In genomic region chr5:74246971-74247370, GRCm38 (mm10) we compare ENCODE assay signal across 15 mouse cellular contexts. TPM values are rescaled to one million over a fixed set of nuclear protein-coding genes. Genes with fewer than 3 reads are reported as not detected.
A peak's percentile ranks its signal among the peaks of the same experiment; 100 is the strongest.
DNase-seq lines count a peak whose midpoint lies in the region; ATAC-seq and TF ChIP-seq lines count a peak whose summit lies in the region.
"Had no signal": no experiment of that assay in that cellular context is flagged by ENCODE, and none has a peak within 500 bp of the region (broad histone marks: within the 10 kb centered on the region; RNA-seq: fewer than 3 reads in every experiment).

No protein-coding gene starts in this region.

- no peak overlapping the region for H3K4me2 ChIP-seq in kidney, embryonic 14.5 days (replicated peaks; ENCODE audit: low read depth, low read length)
- H3K4me2 ChIP-seq in neural tube, embryonic 13.5 days: no peak overlapping the region
- H3K4me2 ChIP-seq: stomach, embryonic 15.5 days had no signal

- peaks cover 22% of the 10 kb centered on the region for H3K4me1 ChIP-seq in kidney, embryonic 14.5 days (ENCODE audit: control insufficient read depth, insufficient read depth, low read length)
- peaks cover 42% of the 10 kb centered on the region for H3K4me1 ChIP-seq in embryonic facial prominence, embryonic 10.5 days
- peaks cover 34% of the 10 kb centered on the region for H3K4me1 ChIP-seq in neural tube, embryonic 13.5 days (replicated peaks)

- 0 out of 2 replicates have a peak overlapping the region, but pooled peaks have one; percentile 17 for H3K27ac ChIP-seq in kidney, embryonic 14.5 days (ENCODE audit: low read depth, low read length)
- H3K27ac ChIP-seq in embryonic facial prominence, embryonic 10.5 days (replicated peaks): 0 out of 2 replicates have a peak overlapping the region, but pooled peaks have one; percentile 27
- 0 out of 2 replicates have a peak overlapping the region, but pooled peaks have one; percentile 20 for H3K27ac ChIP-seq in neural tube, embryonic 13.5 days (replicated peaks)
- H3K27ac ChIP-seq: macrophage; stomach, embryonic 15.5 days had no signal

- WGBS in kidney, embryonic 14.5 days: 62% methylated on average over 3 of the region's 3 CpGs
- WGBS in embryonic facial prominence, embryonic 10.5 days: 87% methylated on average over 3 of the region's 3 CpGs
- 77% methylated on average over 3 of the region's 3 CpGs for WGBS in neural tube, embryonic 13.5 days

- DNase-seq in kidney, adult 9 months: no peak
- DNase-seq in embryonic facial prominence, embryonic 10.5 days (ENCODE audit: low spot score): no peak
- DNase-seq in right cerebral cortex, postnatal 4 days: no peak
- no peak for DNase-seq in testis, postnatal 14 days (ENCODE audit: low spot score)
- DNase-seq: adrenal gland, postnatal 25 days; cerebellum, adult 9-10 months; kidney, adult 2 months; layer of hippocampus, adult 9-11 months; left cerebral cortex, postnatal 4 days; thymus, adult 18-20 months had no signal

- ATAC-seq in kidney, embryonic 14.5 days (ENCODE audit: low FRiP score, low TSS enrichment): no peak
- no peak for ATAC-seq in neural tube, embryonic 13.5 days (ENCODE audit: low read depth)

- H3K27me3 ChIP-seq in kidney, embryonic 14.5 days (ENCODE audit: control insufficient read depth, insufficient read depth, low read length): no peaks in the 10 kb centered on the region; the same call in 1 of the 2 replicates
- no peaks in the 10 kb centered on the region for H3K27me3 ChIP-seq in C2C12 (ENCODE audit: control insufficient read depth, insufficient read depth, insufficient read length)
- H3K27me3 ChIP-seq in embryonic facial prominence, embryonic 10.5 days (replicated peaks; ENCODE audit: low read depth, poor library complexity, severe bottlenecking): no peaks in the 10 kb centered on the region
- no peaks in the 10 kb centered on the region for H3K27me3 ChIP-seq in neural tube, embryonic 13.5 days
- H3K27me3 ChIP-seq: stomach, embryonic 15.5 days had no signal

- TF ChIP-seq CTCF in C2C12 (IDR thresholded peaks at IDR 0.05; ENCODE audit: control insufficient read depth, insufficient read depth, insufficient read length): no peak

- no peaks in the 10 kb centered on the region for H3K9me3 ChIP-seq in kidney, embryonic 14.5 days (ENCODE audit: control insufficient read depth, low read length)
- H3K9me3 ChIP-seq in embryonic facial prominence, embryonic 10.5 days: no peaks in the 10 kb centered on the region
- no peaks in the 10 kb centered on the region for H3K9me3 ChIP-seq in neural tube, embryonic 13.5 days
- H3K9me3 ChIP-seq: stomach, embryonic 15.5 days had no signal

- H3K36me3 ChIP-seq in kidney, embryonic 14.5 days (ENCODE audit: control insufficient read depth, insufficient read depth, low read length): no peaks in the 10 kb centered on the region
- H3K36me3 ChIP-seq in C2C12 (ENCODE audit: control insufficient read depth, insufficient read depth): no peaks in the 10 kb centered on the region
- H3K36me3 ChIP-seq in embryonic facial prominence, embryonic 10.5 days (replicated peaks): no peaks in the 10 kb centered on the region
- no peaks in the 10 kb centered on the region for H3K36me3 ChIP-seq in neural tube, embryonic 13.5 days
- H3K36me3 ChIP-seq: stomach, embryonic 15.5 days had no signal

- no peaks in the 10 kb centered on the region for H3K79me3 ChIP-seq in C2C12 (ENCODE audit: low read depth)

- H3K79me2 ChIP-seq in C2C12 (ENCODE audit: control insufficient read depth, insufficient read depth): no peaks in the 10 kb centered on the region

- no peak overlapping the region for H3K9ac ChIP-seq in kidney, embryonic 14.5 days (ENCODE audit: low read depth, low read length)
- no peak overlapping the region for H3K9ac ChIP-seq in neural tube, embryonic 13.5 days
- H3K9ac ChIP-seq: stomach, embryonic 15.5 days had no signal

- H3K4me3 ChIP-seq in kidney, embryonic 14.5 days (ENCODE audit: low read length): no peak overlapping the region
- H3K4me3 ChIP-seq in C2C12 (ENCODE audit: insufficient read depth, poor library complexity, severe bottlenecking): no peak overlapping the region
- H3K4me3 ChIP-seq in embryonic facial prominence, embryonic 10.5 days: no peak overlapping the region
- no peak overlapping the region for H3K4me3 ChIP-seq in neural tube, embryonic 13.5 days
- H3K4me3 ChIP-seq: stomach, embryonic 15.5 days had no signal

- H3ac ChIP-seq in C2C12 (ENCODE audit: control insufficient read depth, insufficient read length, low read depth): peak overlapping the region; percentile 35

TF ChIP-seq in C2C12, 6 proteins besides CTCF, POLR2A, EP300 and RAD21:
- TF ChIP-seq MYOD1 (IDR thresholded peaks at IDR 0.05; ENCODE audit: control insufficient read depth, insufficient read length, low read depth) (peak; percentile 58), MAX (IDR thresholded peaks at IDR 0.05) (no peak)

RNA-seq across cellular contexts. Expression of gene Rasl11b, which starts 51.9 kb away (rescaled TPM):
- 36.4 and 44.7 TPM in 2 replicates for polyA plus RNA-seq in kidney, embryonic 14.5 days (2014; fragmentation: Nextera tagmentation; extraction: Ambion mirVana)
- 4.8 TPM for polyA plus RNA-seq in C2C12 (2012; fragmentation: generic; extraction: Trizol)
- 46.3 and 58.0 TPM in 2 replicates for polyA plus RNA-seq in embryonic facial prominence, embryonic 10.5 days (2016; fragmentation: Nextera tagmentation; extraction: Ambion mirVana)
- 23.6 and 27.8 TPM in 2 replicates for polyA plus RNA-seq in neural tube, embryonic 13.5 days (2015; fragmentation: Nextera tagmentation; extraction: Ambion mirVana)
- polyA plus RNA-seq: macrophage had no signal
